Mouse (Mus musculus) embryonic facial prominence, embryonic 10.5 days (tissue): ENCODE data around the gene Zfp384. TPM values are rescaled to one million over a fixed set of nuclear protein-coding genes. Genes with fewer than 3 reads are reported as not detected.

Source experiments
- DNase-seq: peaks from one replicate; pipeline ENCODE4 v3.0.0-alpha.2; 2017; ENCODE audit warnings: low spot score
- H3K27ac ChIP-seq: fragments of 300-500 bp; sonication (generic); replicated peaks from 2 replicates; pipeline ENCODE4 v1.5.1; 2016; ENCODE audit warnings: mild to moderate bottlenecking
- H3K27me3 ChIP-seq: fragments of 300-500 bp; sonication (generic); replicated peaks from 2 replicates; pipeline ENCODE4 v1.6.1; 2016; ENCODE audit warnings: low read depth, mild to moderate bottlenecking; ENCODE audit not compliant: poor library complexity, severe bottlenecking
- H3K36me3 ChIP-seq: fragments of 300-500 bp; sonication (generic); replicated peaks from 2 replicates; pipeline ENCODE4 v1.6.1; 2016; ENCODE audit warnings: mild to moderate bottlenecking, moderate library complexity
- H3K4me1 ChIP-seq: fragments of 300-500 bp; sonication (generic); 2 replicates; pipeline ENCODE4 v1.6.1; 2016
- H3K4me3 ChIP-seq: fragments of 300-500 bp; sonication (generic); 2 replicates; pipeline ENCODE4 v1.5.1; 2016; ENCODE audit warnings: mild to moderate bottlenecking, moderate library complexity
- H3K9me3 ChIP-seq: fragments of 300-500 bp; sonication (generic); 2 replicates; pipeline ENCODE4 v1.6.1; 2016; ENCODE audit warnings: mild to moderate bottlenecking
- WGBS: fragments of 180-500 bp; shearing (Covaris S2); methylation state at CpG from one replicate; pipeline ENCODE4 v1.1.7; 2016; 5-methylcytosine and 5-hydroxymethylcytosine counted together
- polyA plus RNA-seq: library from polyadenylated mRNA; unstranded; fragments of >200 nt; fragmentation: Nextera tagmentation; extraction: Ambion mirVana; gene quantifications from 2 replicates; pipeline ENCODE4 v1.2.1, GENCODE M21; 2016

Gene Zfp384
- polyA plus RNA-seq, 1 experiment from 2014 or later: 11.0 TPM

- WGBS: 60% methylated on average over 8 of the region's 8 CpGs
- Histone ChIP-seq H3K9me3 (no peaks in the 10 kb centered on the region), H3K36me3 (no peaks in the 10 kb centered on the region), H3K27me3 (no peaks in the 10 kb centered on the region; the same call in 1 of the 2 replicates), H3K4me1 (peaks cover 5% of the 10 kb centered on the region), H3K27ac (no peak within 1 kb of the TSS), H3K4me3 (no peak within 1 kb of the TSS)
- no peak for DNase-seq
Observed at GRCm38 (mm10) chr6:125067571-125067995, 58.6 kb downstream of the Zfp384 start, which contains the start of gene Lpar5. Gene Lpar5 (plus strand): TSS chr6:125067920.

- H3K4me3 ChIP-seq: no peak overlapping the region
- no peaks in the 10 kb centered on the region for H3K9me3 ChIP-seq
- peak overlapping the region; percentile 41; the same call in 1 of the 2 replicates for H3K27ac ChIP-seq
- DNase-seq: no peak
- H3K4me1 ChIP-seq: peaks cover 5% of the 10 kb centered on the region
- WGBS: 84% methylated on average over 18 of the region's 18 CpGs
- H3K27me3 ChIP-seq: no peaks in the 10 kb centered on the region; the same call in 1 of the 2 replicates
- no peaks in the 10 kb centered on the region for H3K36me3 ChIP-seq
Observed at GRCm38 (mm10) chr6:125071170-125071895, 62.4 kb downstream of the Zfp384 start.

GRCm38 (mm10) chr6:125071896-125072279 is 62.9 kb downstream of the Zfp384 start:
- 17% methylated on average over 2 of the region's 2 CpGs for WGBS
- DNase-seq: peak; percentile 43

GRCm38 (mm10) chr6:125073825-125074224 is 64.9 kb downstream of the Zfp384 start:
- WGBS: 73% methylated on average over 8 of the region's 8 CpGs
- peaks cover 5% of the 10 kb centered on the region for H3K4me1 ChIP-seq
- no peaks in the 10 kb centered on the region for H3K36me3 ChIP-seq

More at GRCm38 (mm10) chr6:125071896-125072279, 62.9 kb downstream of the Zfp384 start:
- Histone ChIP-seq H3K36me3 (no peaks in the 10 kb centered on the region), H3K27me3 (no peaks in the 10 kb centered on the region; the same call in 1 of the 2 replicates), H3K4me3 (no peak overlapping the region), H3K27ac (peak overlapping the region; percentile 41; the same call in 1 of the 2 replicates), H3K4me1 (peaks cover 5% of the 10 kb centered on the region), H3K9me3 (no peaks in the 10 kb centered on the region)

GRCm38 (mm10) chr6:125081394-125081793 is 72.4 kb downstream of the Zfp384 start:
- H3K4me1 ChIP-seq: peaks cover 22% of the 10 kb centered on the region

More at GRCm38 (mm10) chr6:125073825-125074224, 64.9 kb downstream of the Zfp384 start:
- no peak for DNase-seq
- Histone ChIP-seq H3K27me3 (no peaks in the 10 kb centered on the region), H3K9me3 (no peaks in the 10 kb centered on the region), H3K4me3 (no peak overlapping the region), H3K27ac (no peak overlapping the region)

GRCm38 (mm10) chr6:125081797-125082560 is 73.0 kb downstream of the Zfp384 start:
- H3K9me3 ChIP-seq: no peaks in the 10 kb centered on the region
- peak; percentile 94 for DNase-seq
- H3K4me3 ChIP-seq: peak overlapping the region; percentile 64
- H3K27ac ChIP-seq: peak overlapping the region; percentile 88
- 21% methylated on average over 45 of the region's 45 CpGs for WGBS
- peaks cover 22% of the 10 kb centered on the region for H3K4me1 ChIP-seq
- no peaks in the 10 kb centered on the region for H3K36me3 ChIP-seq
- H3K27me3 ChIP-seq: peaks cover 24% of the 10 kb centered on the region

More at GRCm38 (mm10) chr6:125081394-125081793, 72.4 kb downstream of the Zfp384 start:
- H3K27ac ChIP-seq: peak overlapping the region; percentile 88
- no peaks in the 10 kb centered on the region for H3K36me3 ChIP-seq
- H3K4me3 ChIP-seq: peak overlapping the region; percentile 64
- H3K9me3 ChIP-seq: no peaks in the 10 kb centered on the region
- WGBS: 27% methylated on average over 25 of the region's 25 CpGs
- DNase-seq: no peak
- H3K27me3 ChIP-seq: peaks cover 24% of the 10 kb centered on the region

GRCm38 (mm10) chr6:125082801-125083386 is 73.9 kb downstream of the Zfp384 start:
- Histone ChIP-seq H3K27ac (no peak overlapping the region), H3K36me3 (no peaks in the 10 kb centered on the region), H3K4me1 (peaks cover 24% of the 10 kb centered on the region), H3K27me3 (peaks cover 24% of the 10 kb centered on the region), H3K4me3 (no peak overlapping the region), H3K9me3 (no peaks in the 10 kb centered on the region)
- 92% methylated on average over 7 of the region's 7 CpGs for WGBS
- no peak for DNase-seq

GRCm38 (mm10) chr6:125084424-125084823 is 75.5 kb downstream of the Zfp384 start:
- H3K27ac ChIP-seq: 0 out of 2 replicates have a peak overlapping the region, but pooled peaks have one; percentile 0
- 5% methylated on average over 4 of the region's 4 CpGs for WGBS
- H3K4me3 ChIP-seq: no peak overlapping the region
- no peaks in the 10 kb centered on the region for H3K36me3 ChIP-seq
- peaks cover 24% of the 10 kb centered on the region for H3K27me3 ChIP-seq
- peak; percentile 71 for DNase-seq
- peaks cover 39% of the 10 kb centered on the region for H3K4me1 ChIP-seq
- no peaks in the 10 kb centered on the region for H3K9me3 ChIP-seq

Other genes starting within 250 kb of the Zfp384 start
- 2.3 and 2.4 TPM in 2 replicates for gene Eno2, start 239.5 kb upstream of the Zfp384 start, polyA plus RNA-seq
- 0.50 and 0.74 TPM in 2 replicates for gene Lrrc23, start 229.4 kb upstream of the Zfp384 start, polyA plus RNA-seq
- 7.1 and 8.3 TPM in 2 replicates for gene Spsb2, start 200.5 kb upstream of the Zfp384 start, polyA plus RNA-seq
- gene Tpi1, start 194.8 kb upstream of the Zfp384 start, polyA plus RNA-seq: 829 and 899 TPM in 2 replicates
- 191 and 212 TPM in 2 replicates for gene Usp5, start 179.7 kb upstream of the Zfp384 start, polyA plus RNA-seq
- 225 and 238 TPM in 2 replicates for gene Cdca3, start 179.6 kb upstream of the Zfp384 start, polyA plus RNA-seq
- gene Gnb3, start 168.9 kb upstream of the Zfp384 start, polyA plus RNA-seq: 0.60 and 0.97 TPM in 2 replicates
- gene P3h3, start 151.4 kb upstream of the Zfp384 start, polyA plus RNA-seq: 12.2 and 17.0 TPM in 2 replicates
- gene Gpr162, start 145.2 kb upstream of the Zfp384 start, polyA plus RNA-seq: 1.3 and 1.4 TPM in 2 replicates
- gene Cd4, start 120.9 kb upstream of the Zfp384 start, polyA plus RNA-seq: not detected in 2 replicates
- gene Lag3, start 97.4 kb upstream of the Zfp384 start, polyA plus RNA-seq: 1.2 and 1.6 TPM in 2 replicates
- 203 and 213 TPM in 2 replicates for gene Ptms, start 89.0 kb upstream of the Zfp384 start, polyA plus RNA-seq
- gene Mlf2, start 77.8 kb upstream of the Zfp384 start, polyA plus RNA-seq: 390 and 408 TPM in 2 replicates
- gene Cops7a, start 43.6 kb upstream of the Zfp384 start, polyA plus RNA-seq: 137 and 146 TPM in 2 replicates
- gene Pianp, start 12.5 kb upstream of the Zfp384 start, polyA plus RNA-seq: 0.82 and 1.1 TPM in 2 replicates
- 125 and 137 TPM in 2 replicates for gene Ing4, start 30.6 kb downstream of the Zfp384 start, polyA plus RNA-seq
- gene Acrbp, start 40.5 kb downstream of the Zfp384 start, polyA plus RNA-seq: 15.9 and 17.8 TPM in 2 replicates
- 0.10 and 0.21 TPM in 2 replicates for gene Lpar5, start 58.8 kb downstream of the Zfp384 start, polyA plus RNA-seq
- 102 and 105 TPM in 2 replicates for gene Chd4, start 86.8 kb downstream of the Zfp384 start, polyA plus RNA-seq
- gene Nop2, start 122.8 kb downstream of the Zfp384 start, polyA plus RNA-seq: 94.1 and 99.4 TPM in 2 replicates
- gene Iffo1, start 136.1 kb downstream of the Zfp384 start, polyA plus RNA-seq: 11.0 and 11.1 TPM in 2 replicates
- gene Gapdh, start 157.3 kb downstream of the Zfp384 start, polyA plus RNA-seq: 2,731 and 2,955 TPM in 2 replicates
- 261 and 263 TPM in 2 replicates for gene Ncapd2, start 182.6 kb downstream of the Zfp384 start, polyA plus RNA-seq
- gene Mrpl51, start 182.7 kb downstream of the Zfp384 start, polyA plus RNA-seq: 207 and 214 TPM in 2 replicates
- gene Vamp1, start 206.4 kb downstream of the Zfp384 start, polyA plus RNA-seq: 2.6 and 3.1 TPM in 2 replicates
- gene Tapbpl, start 222.7 kb downstream of the Zfp384 start, polyA plus RNA-seq: 0.98 and 1.6 TPM in 2 replicates
- gene Cd27, start 227.9 kb downstream of the Zfp384 start, polyA plus RNA-seq: 0.95 and 0.98 TPM in 2 replicates